Mouse (Mus musculus): ENCODE data around the gene Rbfox1. TPM values are rescaled to one million over a fixed set of nuclear protein-coding genes. Genes with fewer than 3 reads are reported as not detected.

Gene Rbfox1
- polyA plus RNA-seq, 1 experiment = 0.22 TPM

- Histone ChIP-seq H3ac (ENCODE audit: control insufficient read depth, insufficient read length, low read depth) (no peak overlapping the region), H3K79me2 (ENCODE audit: control insufficient read depth, insufficient read depth) (no peaks in the 10 kb centered on the region), H3K27me3 (ENCODE audit: control insufficient read depth, insufficient read depth, insufficient read length) (no peaks in the 10 kb centered on the region), H3K36me3 (ENCODE audit: control insufficient read depth, insufficient read depth) (no peaks in the 10 kb centered on the region), H3K4me3 (ENCODE audit: insufficient read depth, poor library complexity, severe bottlenecking) (no peak overlapping the region), H3K79me3 (ENCODE audit: low read depth) (no peaks in the 10 kb centered on the region)
- TF ChIP-seq CTCF (IDR thresholded peaks at IDR 0.05; ENCODE audit: control insufficient read depth, insufficient read depth, insufficient read length) = no peak
Observed at GRCm38 (mm10) chr16:6616526-6616925, 731.4 kb downstream of the Rbfox1 start.

DNA sequence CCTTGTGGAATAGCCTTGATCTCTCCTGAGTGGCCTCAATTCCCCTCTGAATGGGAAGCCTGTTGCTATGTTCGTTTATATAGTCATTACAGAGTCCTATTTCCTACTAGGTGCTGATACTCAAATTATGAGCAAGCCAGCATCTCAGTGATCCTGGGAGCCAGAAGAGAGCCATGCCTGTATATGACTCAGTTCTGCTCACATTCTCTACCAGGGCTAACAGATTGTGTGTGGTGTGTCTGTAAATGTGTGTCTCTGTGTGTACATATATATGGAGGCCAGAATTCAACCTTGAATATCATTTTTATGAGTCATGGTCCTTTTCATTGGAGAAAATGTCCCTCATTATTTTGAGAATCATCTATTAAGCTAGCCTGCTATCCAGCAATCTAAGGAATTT lies 755.2 kb downstream of the Rbfox1 start:
- TF ChIP-seq CEBPB (IDR thresholded peaks at IDR 0.05; ENCODE audit: low read depth) (no peak), MAX (IDR thresholded peaks at IDR 0.05) (no peak), MYOD1 (IDR thresholded peaks at IDR 0.05; ENCODE audit: control insufficient read depth, insufficient read length, low read depth) (no peak), CTCF (IDR thresholded peaks at IDR 0.05; ENCODE audit: control insufficient read depth, insufficient read depth, insufficient read length) (no peak), FOSL1 (IDR thresholded peaks at IDR 0.05; ENCODE audit: insufficient read depth, low read length, poor library complexity, severe bottlenecking) (no peak), USF1 (IDR thresholded peaks at IDR 0.05; ENCODE audit: low read depth) (no peak), MYOG (IDR thresholded peaks at IDR 0.05; ENCODE audit: control insufficient read depth, extremely low read depth, insufficient read length) (no peak)
- no peaks in the 10 kb centered on the region for H3K27me3 ChIP-seq (ENCODE audit: control insufficient read depth, insufficient read depth, insufficient read length)
- H3K36me3 ChIP-seq (ENCODE audit: control insufficient read depth, insufficient read depth) = no peaks in the 10 kb centered on the region
- H3K4me3 ChIP-seq (ENCODE audit: insufficient read depth, poor library complexity, severe bottlenecking) = no peak overlapping the region
- no peaks in the 10 kb centered on the region for H3K79me3 ChIP-seq (ENCODE audit: low read depth)
- no peak overlapping the region for H3ac ChIP-seq (ENCODE audit: control insufficient read depth, insufficient read length, low read depth)
- no peaks in the 10 kb centered on the region for H3K79me2 ChIP-seq (ENCODE audit: control insufficient read depth, insufficient read depth)

DNA sequence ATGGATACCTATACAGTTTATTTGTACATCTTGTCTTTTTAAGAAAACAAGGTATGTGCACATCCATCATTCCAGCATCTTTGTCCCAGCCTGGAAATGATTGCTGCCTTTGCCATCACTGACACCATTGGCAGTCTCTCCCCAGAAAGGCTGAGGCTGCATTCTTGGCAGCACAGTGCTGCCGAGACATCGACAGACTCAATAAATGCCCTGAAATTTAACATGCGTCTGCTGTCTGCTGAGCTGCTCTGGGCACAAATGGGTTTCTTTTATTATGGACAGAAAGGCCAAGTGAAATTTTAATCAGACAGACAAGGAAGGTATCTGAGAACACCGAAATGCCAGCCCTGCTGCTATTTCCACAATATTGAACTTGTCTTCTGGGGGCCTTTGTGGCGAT lies 761.8 kb downstream of the Rbfox1 start:
- Histone ChIP-seq H3K79me3 (ENCODE audit: low read depth) (no peaks in the 10 kb centered on the region), H3ac (ENCODE audit: control insufficient read depth, insufficient read length, low read depth) (no peak overlapping the region), H3K27me3 (ENCODE audit: control insufficient read depth, insufficient read depth, insufficient read length) (no peaks in the 10 kb centered on the region), H3K79me2 (ENCODE audit: control insufficient read depth, insufficient read depth) (no peaks in the 10 kb centered on the region), H3K4me3 (ENCODE audit: insufficient read depth, poor library complexity, severe bottlenecking) (no peak overlapping the region), H3K36me3 (ENCODE audit: control insufficient read depth, insufficient read depth) (no peaks in the 10 kb centered on the region)
- TF ChIP-seq MYOD1 (IDR thresholded peaks at IDR 0.05; ENCODE audit: control insufficient read depth, insufficient read length, low read depth) (no peak), CTCF (IDR thresholded peaks at IDR 0.05; ENCODE audit: control insufficient read depth, insufficient read depth, insufficient read length) (no peak), MYOG (IDR thresholded peaks at IDR 0.05; ENCODE audit: control insufficient read depth, extremely low read depth, insufficient read length) (no peak), USF1 (IDR thresholded peaks at IDR 0.05; ENCODE audit: low read depth) (no peak), CEBPB (IDR thresholded peaks at IDR 0.05; ENCODE audit: low read depth) (no peak), MAX (IDR thresholded peaks at IDR 0.05) (no peak), FOSL1 (IDR thresholded peaks at IDR 0.05; ENCODE audit: insufficient read depth, low read length, poor library complexity, severe bottlenecking) (no peak)

GRCm38 (mm10) chr16:6648753-6649152 lies 763.6 kb downstream of the Rbfox1 start:
- no peaks in the 10 kb centered on the region for H3K79me2 ChIP-seq (ENCODE audit: control insufficient read depth, insufficient read depth)
- no peak overlapping the region for H3ac ChIP-seq (ENCODE audit: control insufficient read depth, insufficient read length, low read depth)
- no peaks in the 10 kb centered on the region for H3K36me3 ChIP-seq (ENCODE audit: control insufficient read depth, insufficient read depth)
- H3K27me3 ChIP-seq (ENCODE audit: control insufficient read depth, insufficient read depth, insufficient read length) = no peaks in the 10 kb centered on the region
- no peak for TF ChIP-seq FOSL1 (IDR thresholded peaks at IDR 0.05; ENCODE audit: insufficient read depth, low read length, poor library complexity, severe bottlenecking)
- TF ChIP-seq MYOD1 (IDR thresholded peaks at IDR 0.05; ENCODE audit: control insufficient read depth, insufficient read length, low read depth) = no peak
- TF ChIP-seq CTCF (IDR thresholded peaks at IDR 0.05; ENCODE audit: control insufficient read depth, insufficient read depth, insufficient read length) = no peak
- no peak for TF ChIP-seq MYOG (IDR thresholded peaks at IDR 0.05; ENCODE audit: control insufficient read depth, extremely low read depth, insufficient read length)
- no peak for TF ChIP-seq CEBPB (IDR thresholded peaks at IDR 0.05; ENCODE audit: low read depth)
- no peak for TF ChIP-seq MAX (IDR thresholded peaks at IDR 0.05)
- TF ChIP-seq USF1 (IDR thresholded peaks at IDR 0.05; ENCODE audit: low read depth) = no peak
- H3K4me3 ChIP-seq (ENCODE audit: insufficient read depth, poor library complexity, severe bottlenecking) = no peak overlapping the region
- no peaks in the 10 kb centered on the region for H3K79me3 ChIP-seq (ENCODE audit: low read depth)

DNA sequence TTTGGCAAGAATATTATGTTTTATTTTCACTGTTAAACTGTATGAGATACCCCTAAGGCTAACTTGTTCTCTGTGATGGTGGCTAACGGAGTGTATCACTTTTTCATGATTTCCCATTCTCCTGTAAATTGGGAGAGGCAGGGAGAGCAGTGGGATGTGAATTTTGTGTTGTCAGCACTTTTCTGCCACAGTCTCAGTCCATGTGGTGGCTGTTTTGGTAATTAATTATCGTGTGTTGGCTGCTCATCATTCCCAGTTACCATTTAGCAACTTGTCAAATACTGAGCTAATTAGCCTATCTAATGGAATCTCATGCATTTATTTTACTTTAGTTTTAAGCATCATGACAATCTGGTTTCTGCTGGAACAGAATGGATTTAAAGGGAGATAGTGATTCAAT lies 773.4 kb downstream of the Rbfox1 start:
- no peak overlapping the region for H3K4me3 ChIP-seq (ENCODE audit: insufficient read depth, poor library complexity, severe bottlenecking)
- no peak overlapping the region for H3ac ChIP-seq (ENCODE audit: control insufficient read depth, insufficient read length, low read depth)
- no peaks in the 10 kb centered on the region for H3K79me3 ChIP-seq (ENCODE audit: low read depth)
- no peaks in the 10 kb centered on the region for H3K27me3 ChIP-seq (ENCODE audit: control insufficient read depth, insufficient read depth, insufficient read length)
- H3K79me2 ChIP-seq (ENCODE audit: control insufficient read depth, insufficient read depth) = no peaks in the 10 kb centered on the region
- no peak for TF ChIP-seq CEBPB (IDR thresholded peaks at IDR 0.05; ENCODE audit: low read depth)
- no peak for TF ChIP-seq MAX (IDR thresholded peaks at IDR 0.05)
- no peaks in the 10 kb centered on the region for H3K36me3 ChIP-seq (ENCODE audit: control insufficient read depth, insufficient read depth)

DNA sequence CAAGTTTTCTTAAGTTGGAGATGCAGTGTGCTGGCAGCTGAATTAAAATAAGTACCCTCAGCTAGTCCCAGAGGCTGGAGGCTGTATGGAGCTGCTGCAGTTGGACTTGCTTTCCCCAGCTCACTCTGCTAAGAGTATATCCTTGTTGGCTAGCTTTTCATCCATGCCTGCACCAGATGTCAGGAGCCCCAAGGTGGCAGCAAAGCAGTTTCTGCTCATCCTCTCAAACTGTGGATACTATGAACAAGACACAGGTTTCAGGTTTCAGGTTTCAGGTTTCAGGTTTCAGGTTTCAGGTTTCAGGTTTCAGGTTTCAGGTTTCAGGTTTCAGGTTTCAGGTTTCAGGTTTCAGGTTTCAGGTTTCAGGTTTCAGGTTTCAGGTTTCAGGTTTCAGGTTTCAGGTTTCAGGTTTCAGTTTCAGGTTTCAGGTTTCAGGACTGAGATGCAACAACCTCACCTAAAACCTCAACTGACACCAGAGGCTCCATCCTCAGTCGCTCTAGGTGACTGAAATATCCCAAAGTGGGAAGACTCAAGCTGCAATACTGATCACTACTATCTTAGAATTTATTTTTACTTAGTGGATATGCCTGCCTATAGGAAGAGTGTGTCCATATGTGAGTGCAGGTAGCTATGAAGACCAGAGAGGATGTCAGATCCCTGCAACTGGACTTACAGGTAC lies 801.1 kb downstream of the Rbfox1 start:
- TF ChIP-seq CEBPB (IDR thresholded peaks at IDR 0.05; ENCODE audit: low read depth) (no peak), FOSL1 (IDR thresholded peaks at IDR 0.05; ENCODE audit: insufficient read depth, low read length, poor library complexity, severe bottlenecking) (no peak), MAX (IDR thresholded peaks at IDR 0.05) (no peak), MYOG (IDR thresholded peaks at IDR 0.05; ENCODE audit: control insufficient read depth, extremely low read depth, insufficient read length) (no peak), USF1 (IDR thresholded peaks at IDR 0.05; ENCODE audit: low read depth) (no peak)
- H3ac ChIP-seq (ENCODE audit: control insufficient read depth, insufficient read length, low read depth) = no peak overlapping the region
- H3K79me2 ChIP-seq (ENCODE audit: control insufficient read depth, insufficient read depth) = no peaks in the 10 kb centered on the region
- H3K36me3 ChIP-seq (ENCODE audit: control insufficient read depth, insufficient read depth) = no peaks in the 10 kb centered on the region
- H3K4me3 ChIP-seq (ENCODE audit: insufficient read depth, poor library complexity, severe bottlenecking) = no peak overlapping the region
- no peaks in the 10 kb centered on the region for H3K79me3 ChIP-seq (ENCODE audit: low read depth)
- H3K27me3 ChIP-seq (ENCODE audit: control insufficient read depth, insufficient read depth, insufficient read length) = no peaks in the 10 kb centered on the region

Data from C2C12 (cell line).